Mouse (Mus musculus) heart, embryonic 13.5 days (tissue): Measurements from ENCODE around the gene Fxyd4. TPM values are rescaled to one million over a fixed set of nuclear protein-coding genes. Genes with fewer than 3 reads are reported as not detected.

ENCODE experiments used
- ATAC-seq: fragments of 200-750 bp; cut with Nextera tagmentation; 2 replicates; pipeline ENCODE4 v1.8.0; 2017; ENCODE audit warnings: moderate TSS enrichment; ENCODE audit not compliant: insufficient number of reproducible peaks, low FRiP score, low TSS enrichment; ENCODE audit errors: extremely low read depth
- H3K27ac ChIP-seq: fragments of 300-500 bp; sonication (generic); replicated peaks from 2 replicates; pipeline ENCODE4 v1.5.1; 2015; ENCODE audit warnings: moderate library complexity, mild to moderate bottlenecking, inconsistent platforms
- H3K27me3 ChIP-seq: fragments of 300-500 bp; sonication (generic); replicated peaks from 2 replicates; pipeline ENCODE4 v1.6.1; 2015; ENCODE audit warnings: mild to moderate bottlenecking, inconsistent platforms
- H3K36me3 ChIP-seq: fragments of 300-500 bp; sonication (generic); 2 replicates; pipeline ENCODE4 v1.6.1; 2015; ENCODE audit warnings: mild to moderate bottlenecking, inconsistent platforms
- H3K4me1 ChIP-seq: fragments of 300-500 bp; sonication (generic); 2 replicates; pipeline ENCODE4 v1.6.1; 2015; ENCODE audit warnings: inconsistent platforms
- H3K4me2 ChIP-seq: fragments of 300-500 bp; sonication (generic); 2 replicates; pipeline ENCODE4 v1.6.1; 2015; ENCODE audit warnings: inconsistent platforms, mild to moderate bottlenecking, moderate library complexity
- H3K4me3 ChIP-seq: fragments of 300-500 bp; sonication (generic); 2 replicates; pipeline ENCODE4 v1.5.1; 2015; ENCODE audit warnings: moderate library complexity, mild to moderate bottlenecking, inconsistent platforms
- H3K9ac ChIP-seq: fragments of 300-500 bp; sonication (generic); 2 replicates; pipeline ENCODE4 v1.6.1; 2015; ENCODE audit warnings: inconsistent platforms, mild to moderate bottlenecking, moderate library complexity
- H3K9me3 ChIP-seq: fragments of 300-500 bp; sonication (generic); 2 replicates; pipeline ENCODE4 v1.6.1; 2016; ENCODE audit warnings: inconsistent platforms
- WGBS: fragments of 180-500 bp; shearing (Covaris S2); methylation state at CpG from one replicate; pipeline ENCODE4 v1.1.7; 2015; ENCODE audit warnings: mixed read lengths; 5-methylcytosine and 5-hydroxymethylcytosine counted together
- polyA plus RNA-seq: library from polyadenylated mRNA; unstranded; fragments of >200 nt; fragmentation: Nextera tagmentation; extraction: Ambion mirVana; gene quantifications from 2 replicates; pipeline ENCODE4 v1.2.1, GENCODE M21; 2015

Fxyd4 gene
- polyA plus RNA-seq, 1 experiment from 2014 or later: 1.9 TPM

DNA sequence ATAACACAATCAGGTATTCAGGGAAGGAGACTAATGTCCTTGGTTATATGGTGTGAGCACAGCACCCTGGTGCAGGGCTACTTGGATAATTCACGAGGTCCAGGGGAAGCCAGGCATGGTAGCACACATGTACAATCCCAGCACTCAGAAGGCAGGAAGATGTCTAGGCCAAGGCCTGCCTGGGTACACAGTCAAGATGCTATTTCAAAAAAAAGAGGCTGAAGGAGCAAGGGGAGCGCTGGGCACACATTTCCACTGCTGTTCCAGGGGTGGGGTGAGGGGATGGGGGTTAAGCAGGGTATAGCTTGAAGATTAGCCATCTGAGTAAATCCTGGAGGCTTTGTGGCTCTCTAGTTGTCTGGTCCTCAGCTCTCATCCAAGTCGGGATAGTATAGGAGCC, 33.7 kb downstream of the Fxyd4 start:
- WGBS: 86% methylated on average over 3 of the region's 3 CpGs
- H3K27me3 ChIP-seq: no peaks in the 10 kb centered on the region
- no peaks in the 10 kb centered on the region for H3K36me3 ChIP-seq
- H3K9ac ChIP-seq: no peak overlapping the region
- H3K27ac ChIP-seq: no peak overlapping the region
- no peak overlapping the region for H3K4me2 ChIP-seq
- H3K4me1 ChIP-seq: peaks cover 16% of the 10 kb centered on the region
- no peak for ATAC-seq
- no peaks in the 10 kb centered on the region for H3K9me3 ChIP-seq
- no peak overlapping the region for H3K4me3 ChIP-seq

GRCm38 (mm10) chr6:117902556-117902955, 34.9 kb downstream of the Fxyd4 start:
- no peaks in the 10 kb centered on the region for H3K27me3 ChIP-seq
- WGBS: 57% methylated on average over 4 of the region's 4 CpGs
- no peaks in the 10 kb centered on the region for H3K9me3 ChIP-seq
- no peak overlapping the region for H3K27ac ChIP-seq
- 0 out of 2 replicates have a peak overlapping the region, but pooled peaks have one; percentile 10 for H3K9ac ChIP-seq
- no peak overlapping the region for H3K4me2 ChIP-seq
- H3K4me3 ChIP-seq: no peak overlapping the region
- no peak for ATAC-seq
- H3K36me3 ChIP-seq: no peaks in the 10 kb centered on the region
- H3K4me1 ChIP-seq: peaks cover 10% of the 10 kb centered on the region

DNA sequence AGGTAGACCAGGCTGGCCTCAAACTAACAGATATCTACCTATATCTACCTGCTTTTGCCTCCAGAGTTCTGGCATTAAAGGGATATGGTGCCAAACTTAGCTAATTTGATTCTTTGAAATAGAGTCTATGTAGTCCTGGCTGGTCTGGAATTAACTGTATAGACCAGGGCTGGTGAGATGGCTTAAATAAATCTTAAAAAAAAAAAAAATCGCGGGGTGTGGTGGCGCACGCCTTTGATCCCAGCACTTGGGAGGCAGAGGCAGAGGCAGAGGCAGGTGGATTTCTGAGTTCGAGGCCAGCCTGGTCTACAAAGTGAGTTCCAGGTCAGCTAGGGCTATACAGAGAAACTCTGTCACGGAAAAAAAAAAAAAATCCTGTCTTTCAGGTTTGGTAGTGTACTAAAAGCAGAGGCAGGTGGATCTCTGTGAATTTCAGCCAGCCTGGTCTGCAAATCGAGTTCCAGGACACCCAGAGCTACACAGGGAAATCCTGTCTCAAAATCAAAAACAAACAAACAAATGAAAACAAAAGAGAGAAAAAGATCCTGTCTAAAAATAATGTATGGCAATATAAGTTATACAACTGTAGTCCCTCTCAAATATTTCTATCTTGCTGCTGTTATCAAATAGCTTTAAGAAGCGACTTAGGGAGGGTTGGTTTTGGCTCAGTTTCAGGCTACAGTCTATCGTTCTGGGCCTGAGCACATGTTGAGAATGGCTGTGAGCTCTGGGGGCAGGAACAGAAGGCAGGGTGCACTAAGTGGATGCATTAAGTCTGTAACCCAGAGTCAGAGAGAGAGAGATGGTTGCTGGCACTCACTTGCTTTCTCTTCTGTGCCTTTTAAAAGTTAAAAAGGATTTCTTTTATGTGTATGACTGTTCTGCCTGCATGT, 35.7 kb downstream of the Fxyd4 start:
- H3K9ac ChIP-seq: 0 out of 2 replicates have a peak overlapping the region, but pooled peaks have one; percentile 10
- no peaks in the 10 kb centered on the region for H3K36me3 ChIP-seq
- no peak for ATAC-seq
- no peak overlapping the region for H3K4me2 ChIP-seq
- 64% methylated on average over 9 of the region's 9 CpGs for WGBS
- no peaks in the 10 kb centered on the region for H3K27me3 ChIP-seq
- H3K4me1 ChIP-seq: peaks cover 10% of the 10 kb centered on the region
- no peak overlapping the region for H3K27ac ChIP-seq
- no peak overlapping the region for H3K4me3 ChIP-seq
- no peaks in the 10 kb centered on the region for H3K9me3 ChIP-seq

DNA sequence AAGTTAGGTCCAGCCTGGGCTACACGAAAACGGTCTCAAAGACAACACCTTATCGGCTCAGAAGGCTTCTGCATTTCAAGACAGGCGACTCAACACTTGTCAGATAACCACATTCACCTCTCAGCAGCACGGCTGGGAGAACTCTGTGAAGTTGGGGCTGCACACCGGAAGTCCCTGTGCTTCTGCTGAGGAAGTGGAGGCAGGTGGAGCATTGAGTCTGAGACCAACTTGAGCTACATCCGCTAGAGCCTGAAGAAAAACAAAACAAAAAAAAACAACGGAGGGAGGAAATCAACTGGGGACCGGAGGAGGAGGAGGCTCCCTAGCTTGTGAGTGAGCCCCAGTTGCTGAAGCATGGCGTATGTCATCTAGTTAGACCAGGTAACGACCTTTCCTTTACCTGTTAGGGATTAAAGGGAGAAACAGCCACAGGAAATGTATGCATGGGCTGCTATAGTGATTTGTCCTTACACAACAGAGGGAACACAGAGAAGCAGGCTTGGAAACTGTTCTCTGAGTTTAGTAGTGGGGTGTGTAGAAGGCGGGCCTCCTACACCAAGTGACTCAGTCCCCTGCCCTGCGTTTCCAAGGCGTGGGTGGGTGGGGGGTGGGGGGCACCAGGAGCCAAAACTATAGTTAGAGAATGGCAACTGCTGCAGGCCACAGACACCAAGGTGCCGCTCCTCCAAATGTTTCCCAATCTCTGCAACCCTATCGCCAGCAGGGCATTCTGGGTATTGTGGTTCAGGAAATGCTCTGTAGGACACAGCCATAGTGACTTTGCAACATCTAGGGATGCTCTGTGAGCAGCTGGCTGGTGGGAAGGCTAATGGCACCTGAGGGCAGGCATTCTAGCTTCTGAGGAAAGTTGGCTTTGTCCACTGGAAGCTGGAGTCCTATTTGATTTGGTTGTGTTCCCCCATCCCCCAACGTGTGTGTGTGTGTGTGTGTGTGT, 37.1 kb downstream of the Fxyd4 start, which contains the start of gene Hnrnpf:
Gene Hnrnpf, plus strand, starts transcription at position 199 of the 955 bp plus-strand sequence.
- Histone ChIP-seq H3K27me3 (no peaks in the 10 kb centered on the region), H3K9me3 (no peaks in the 10 kb centered on the region), H3K4me3 (no peak within 1 kb of the TSS), H3K27ac (no peak within 1 kb of the TSS), H3K36me3 (no peaks in the 10 kb centered on the region), H3K4me1 (peaks cover 4% of the 10 kb centered on the region), H3K9ac (no peak within 1 kb of the TSS), H3K4me2 (no peak within 1 kb of the TSS; the same call in 1 of the 2 replicates)
- WGBS: 60% methylated on average over 17 of the region's 17 CpGs
- ATAC-seq: no peak

DNA sequence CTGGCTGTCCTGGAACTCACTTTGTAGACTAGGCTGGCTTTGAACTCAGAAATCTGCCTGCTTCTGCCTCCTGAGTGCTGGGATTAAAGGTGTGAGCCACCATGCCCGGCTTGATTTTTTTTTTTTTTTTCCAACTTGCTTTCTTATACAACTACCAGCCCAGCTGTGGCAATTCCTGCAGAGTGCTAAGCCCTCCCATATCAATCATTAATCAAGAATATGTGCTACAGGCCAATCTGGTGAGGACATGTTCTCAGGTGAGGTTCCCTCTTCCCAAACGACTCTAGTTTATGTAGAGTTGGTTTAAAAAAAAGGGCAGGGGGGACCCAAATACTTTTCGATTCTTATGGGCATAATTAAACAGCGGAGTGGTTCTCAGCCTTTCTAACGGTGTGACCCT, 39.7 kb downstream of the Fxyd4 start:
- no peaks in the 10 kb centered on the region for H3K9me3 ChIP-seq
- H3K27ac ChIP-seq: no peak overlapping the region
- no peak overlapping the region for H3K4me3 ChIP-seq
- no peaks in the 10 kb centered on the region for H3K36me3 ChIP-seq
- H3K4me2 ChIP-seq: no peak overlapping the region
- H3K4me1 ChIP-seq: no peaks in the 10 kb centered on the region
- 75% methylated on average over 5 of the region's 5 CpGs for WGBS
- ATAC-seq: no peak
- no peak overlapping the region for H3K9ac ChIP-seq
- H3K27me3 ChIP-seq: no peaks in the 10 kb centered on the region

DNA sequence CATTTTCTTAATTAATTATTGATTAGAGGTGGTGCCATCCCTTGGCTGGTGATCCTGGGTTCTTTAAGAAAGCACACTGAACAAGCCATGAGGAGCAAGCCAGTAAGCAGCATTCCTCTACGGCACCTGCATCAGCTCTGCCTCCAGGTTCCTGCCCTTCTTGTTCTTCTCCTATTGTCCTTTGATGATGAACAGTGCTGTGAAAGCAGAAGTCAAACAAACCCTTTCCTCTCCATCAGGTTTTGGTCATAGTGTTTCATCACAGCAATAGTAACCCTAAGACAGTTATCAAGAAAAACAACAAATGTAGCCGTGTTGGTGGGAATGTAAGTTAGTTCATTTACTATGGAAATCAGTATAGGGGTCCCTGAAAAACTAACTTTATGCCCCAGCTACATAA, 44.1 kb downstream of the Fxyd4 start:
- peaks cover 13% of the 10 kb centered on the region; the same call in 1 of the 2 replicates for H3K4me1 ChIP-seq
- H3K27me3 ChIP-seq: no peaks in the 10 kb centered on the region
- H3K27ac ChIP-seq: no peak overlapping the region
- no peak overlapping the region for H3K4me3 ChIP-seq
- 76% methylated on average over 2 of the region's 2 CpGs for WGBS
- H3K4me2 ChIP-seq: no peak overlapping the region
- ATAC-seq: no peak
- H3K9me3 ChIP-seq: no peaks in the 10 kb centered on the region
- H3K9ac ChIP-seq: no peak overlapping the region
- H3K36me3 ChIP-seq: no peaks in the 10 kb centered on the region

- no peak overlapping the region for H3K27ac ChIP-seq
- H3K36me3 ChIP-seq: no peaks in the 10 kb centered on the region
- H3K9me3 ChIP-seq: no peaks in the 10 kb centered on the region
- H3K4me2 ChIP-seq: no peak overlapping the region
- no peak overlapping the region for H3K4me3 ChIP-seq
- peaks cover 15% of the 10 kb centered on the region; the same call in 1 of the 2 replicates for H3K4me1 ChIP-seq
- ATAC-seq: no peak
- H3K27me3 ChIP-seq: no peaks in the 10 kb centered on the region
- H3K9ac ChIP-seq: no peak overlapping the region
- WGBS: 55% methylated on average over 3 of the region's 3 CpGs
Observed at GRCm38 (mm10) chr6:117892386-117892785, 45.1 kb downstream of the Fxyd4 start.

- no peak overlapping the region for H3K9ac ChIP-seq
- H3K27me3 ChIP-seq: no peaks in the 10 kb centered on the region
- WGBS: 56% methylated on average over 14 of the region's 14 CpGs
- H3K36me3 ChIP-seq: no peaks in the 10 kb centered on the region
- H3K4me2 ChIP-seq: no peak overlapping the region
- H3K4me3 ChIP-seq: no peak overlapping the region
- peaks cover 15% of the 10 kb centered on the region; the same call in 1 of the 2 replicates for H3K4me1 ChIP-seq
- no peaks in the 10 kb centered on the region for H3K9me3 ChIP-seq
- ATAC-seq: no peak
- no peak overlapping the region for H3K27ac ChIP-seq
Observed at GRCm38 (mm10) chr6:117891369-117892160, 45.9 kb downstream of the Fxyd4 start.

DNA sequence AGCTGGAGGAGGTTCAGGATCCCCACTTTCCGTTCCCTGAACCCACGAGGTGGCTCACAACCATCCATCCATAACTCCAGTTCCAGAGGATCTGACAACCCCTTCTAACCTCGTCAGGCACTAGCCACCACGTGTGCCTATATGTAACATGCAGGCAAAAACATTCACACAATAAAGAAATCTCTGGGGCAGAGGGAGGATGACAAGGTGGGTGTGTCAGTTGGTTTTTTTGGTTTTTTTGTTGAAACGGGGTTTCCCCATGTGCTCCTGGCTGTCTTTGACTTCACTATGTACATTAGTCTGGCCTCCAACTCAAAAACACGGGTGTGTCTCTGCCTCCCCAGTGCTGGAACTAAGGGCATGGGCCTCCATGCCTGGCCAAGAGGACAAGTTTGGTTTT, 47.2 kb downstream of the Fxyd4 start:
- H3K27ac ChIP-seq: no peak overlapping the region
- H3K36me3 ChIP-seq: no peaks in the 10 kb centered on the region
- ATAC-seq: no peak
- no peak overlapping the region for H3K9ac ChIP-seq
- no peak overlapping the region for H3K4me2 ChIP-seq
- no peak overlapping the region for H3K4me3 ChIP-seq
- no peaks in the 10 kb centered on the region for H3K27me3 ChIP-seq
- WGBS: 73% methylated on average over 6 of the region's 6 CpGs
- H3K4me1 ChIP-seq: peaks cover 15% of the 10 kb centered on the region; the same call in 1 of the 2 replicates
- no peaks in the 10 kb centered on the region for H3K9me3 ChIP-seq

GRCm38 (mm10) chr6:117888642-117889096, 48.8 kb downstream of the Fxyd4 start:
- Histone ChIP-seq H3K9ac (peak overlapping the region; percentile 37; the same call in 1 of the 2 replicates), H3K4me3 (peak overlapping the region; percentile 22), H3K4me1 (peaks cover 15% of the 10 kb centered on the region; the same call in 1 of the 2 replicates), H3K36me3 (no peaks in the 10 kb centered on the region), H3K9me3 (no peaks in the 10 kb centered on the region), H3K4me2 (peak overlapping the region; percentile 44), H3K27me3 (no peaks in the 10 kb centered on the region), H3K27ac (peak overlapping the region; percentile 37)
- ATAC-seq: no peak; the same call in 1 of the 2 replicates
- WGBS: 46% methylated on average over 2 of the region's 2 CpGs
